Mouse (Mus musculus): ENCODE data around the gene Spns3. TPM values are rescaled to one million over a fixed set of nuclear protein-coding genes. Genes with fewer than 3 reads are reported as not detected.

Spns3 gene
- not detected in 2 replicates for polyA plus RNA-seq (2014; fragmentation: Nextera tagmentation; extraction: Ambion mirVana)

DNA sequence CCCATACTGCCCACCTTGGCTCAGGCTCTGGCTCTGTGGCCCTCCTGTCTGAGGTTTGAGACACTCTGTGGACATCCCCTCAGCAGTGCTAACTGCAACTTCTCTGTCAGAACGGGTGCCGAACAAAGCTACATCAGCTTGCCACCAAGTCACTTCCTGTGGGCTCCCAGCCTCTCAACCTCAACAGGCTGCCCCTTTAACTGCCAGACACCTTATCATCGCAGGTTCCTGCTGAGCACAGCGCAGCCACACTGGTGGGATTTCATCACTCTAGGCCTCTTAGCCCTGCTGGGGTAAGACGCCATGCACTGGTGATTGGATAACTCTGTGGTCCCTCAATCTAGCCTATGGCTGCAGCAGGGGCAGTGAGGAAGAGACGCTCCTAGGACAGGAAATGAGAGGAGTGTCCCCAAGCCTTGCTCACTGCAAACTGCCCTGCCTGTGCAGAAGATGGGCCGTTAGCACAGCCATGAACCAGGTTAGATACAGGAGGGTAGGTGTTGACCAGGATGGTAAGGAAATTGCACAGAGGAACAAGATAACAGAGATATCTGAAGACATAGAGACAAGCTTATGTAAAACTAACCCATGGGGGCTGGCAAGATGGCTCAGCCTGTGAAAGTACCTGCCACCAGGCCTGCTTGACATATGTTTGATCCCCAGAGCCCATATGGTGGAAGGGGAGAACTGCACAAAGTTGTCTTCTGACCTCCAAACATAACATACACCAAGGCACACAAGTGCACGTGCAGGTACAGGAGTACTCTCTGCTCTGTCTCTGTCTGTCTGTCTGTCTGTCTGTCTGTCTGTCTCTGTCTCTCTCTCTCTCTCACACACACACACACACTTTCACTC, at the start of gene Spns3:
Gene Spns3, minus strand, starts transcription at position 373 of the 855 bp plus-strand sequence.
- Histone ChIP-seq H3K4me3 (ENCODE audit: low read depth, low read length) (no peak within 1 kb of the TSS), H3K9me3 (ENCODE audit: control insufficient read depth, low read length) (no peaks in the 10 kb centered on the region), H3K4me2 (no peak within 1 kb of the TSS), H3K9ac (ENCODE audit: low read length) (no peak within 1 kb of the TSS), H3K27me3 (ENCODE audit: control insufficient read depth, insufficient read depth, low read length) (no peaks in the 10 kb centered on the region), H3K36me3 (ENCODE audit: control insufficient read depth, insufficient read depth, low read length) (no peaks in the 10 kb centered on the region), H3K4me1 (ENCODE audit: control insufficient read depth, insufficient read depth, low read length) (no peaks in the 10 kb centered on the region), H3K27ac (ENCODE audit: low read depth, low read length) (no peak within 1 kb of the TSS)
- WGBS, result 76% methylated on average over 8 of the region's 8 CpGs
- ATAC-seq (ENCODE audit: low FRiP score) (no peak), DNase-seq (ENCODE audit: low spot score, missing footprints) (peak; percentile 31)

DNA sequence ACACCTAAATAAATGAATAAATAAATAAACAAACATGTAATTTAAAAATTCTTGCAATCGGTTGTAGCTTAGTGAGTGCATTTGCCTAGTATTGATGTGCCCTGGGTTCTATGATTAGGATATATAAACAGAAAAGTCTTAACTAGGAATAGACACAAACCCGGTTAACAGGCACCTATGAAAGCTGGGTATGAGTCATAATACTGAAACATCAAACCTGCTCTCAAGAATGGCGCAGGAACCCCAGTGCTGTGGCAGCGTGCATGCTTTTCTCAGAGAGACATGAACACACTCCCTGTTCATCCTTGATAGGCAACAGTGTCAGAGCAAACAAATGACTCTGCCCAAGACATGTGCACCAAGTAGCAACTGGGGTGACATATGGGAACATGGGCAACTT, 47.5 kb upstream of the Spns3 start:
- Histone ChIP-seq H3K4me3 (ENCODE audit: low read depth, low read length) (no peak overlapping the region), H3K4me1 (ENCODE audit: control insufficient read depth, insufficient read depth, low read length) (no peaks in the 10 kb centered on the region), H3K36me3 (ENCODE audit: control insufficient read depth, insufficient read depth, low read length) (no peaks in the 10 kb centered on the region), H3K27me3 (ENCODE audit: control insufficient read depth, insufficient read depth, low read length) (no peaks in the 10 kb centered on the region), H3K4me2 (no peak overlapping the region), H3K27ac (ENCODE audit: low read depth, low read length) (no peak overlapping the region), H3K9ac (ENCODE audit: low read length) (no peak overlapping the region), H3K9me3 (ENCODE audit: control insufficient read depth, low read length) (no peaks in the 10 kb centered on the region)
- 89% methylated on average over 4 of the region's 4 CpGs for WGBS
- DNase-seq (ENCODE audit: low spot score, missing footprints) (no peak), ATAC-seq (ENCODE audit: low FRiP score) (no peak)

DNA sequence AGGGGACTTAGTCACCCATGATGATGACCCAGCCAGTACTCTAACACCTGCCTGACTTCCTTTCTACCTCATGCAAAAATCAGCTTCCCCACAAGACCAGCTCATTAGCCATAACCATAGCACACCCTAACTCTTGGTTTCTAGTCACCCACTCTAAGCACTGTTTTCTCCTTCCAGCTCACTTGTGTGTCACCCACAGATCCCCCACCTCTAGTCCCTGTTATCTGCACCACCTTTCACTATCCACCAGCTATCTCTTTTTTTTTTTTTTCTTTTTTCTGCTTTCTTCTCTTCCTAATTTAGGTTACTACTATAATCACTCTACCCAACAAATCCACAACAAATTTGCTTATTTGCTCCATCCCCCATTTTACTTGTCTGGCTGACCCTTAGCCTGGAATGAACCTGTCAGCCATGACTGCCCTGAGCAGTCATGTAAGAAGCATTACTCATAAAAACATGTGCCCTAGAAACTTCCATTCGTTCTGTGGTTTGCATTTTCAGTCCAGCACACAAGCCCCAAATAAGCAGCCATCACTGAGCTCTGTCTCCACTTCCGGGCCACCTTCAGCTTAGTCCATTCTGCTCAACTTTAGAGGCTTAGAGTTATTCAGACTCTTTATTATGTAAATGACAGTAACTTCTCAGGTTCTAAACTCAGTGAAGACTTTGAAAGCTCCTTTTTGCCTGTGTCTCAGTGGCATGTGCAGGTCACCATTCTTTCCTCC, 44.9 kb upstream of the Spns3 start:
- H3K9ac ChIP-seq (ENCODE audit: low read length), result no peak overlapping the region
- no peak overlapping the region for H3K4me3 ChIP-seq (ENCODE audit: low read depth, low read length)
- ATAC-seq (ENCODE audit: low FRiP score) (no peak), DNase-seq (ENCODE audit: low spot score, missing footprints) (no peak)
- no peaks in the 10 kb centered on the region for H3K27me3 ChIP-seq (ENCODE audit: control insufficient read depth, insufficient read depth, low read length)
- H3K36me3 ChIP-seq (ENCODE audit: control insufficient read depth, insufficient read depth, low read length), result no peaks in the 10 kb centered on the region
- no peaks in the 10 kb centered on the region for H3K4me1 ChIP-seq (ENCODE audit: control insufficient read depth, insufficient read depth, low read length)
- WGBS, result 67% methylated on average over 2 of the region's 2 CpGs
- H3K9me3 ChIP-seq (ENCODE audit: control insufficient read depth, low read length), result no peaks in the 10 kb centered on the region
- H3K27ac ChIP-seq (ENCODE audit: low read depth, low read length), result no peak overlapping the region
- no peak overlapping the region for H3K4me2 ChIP-seq

DNA sequence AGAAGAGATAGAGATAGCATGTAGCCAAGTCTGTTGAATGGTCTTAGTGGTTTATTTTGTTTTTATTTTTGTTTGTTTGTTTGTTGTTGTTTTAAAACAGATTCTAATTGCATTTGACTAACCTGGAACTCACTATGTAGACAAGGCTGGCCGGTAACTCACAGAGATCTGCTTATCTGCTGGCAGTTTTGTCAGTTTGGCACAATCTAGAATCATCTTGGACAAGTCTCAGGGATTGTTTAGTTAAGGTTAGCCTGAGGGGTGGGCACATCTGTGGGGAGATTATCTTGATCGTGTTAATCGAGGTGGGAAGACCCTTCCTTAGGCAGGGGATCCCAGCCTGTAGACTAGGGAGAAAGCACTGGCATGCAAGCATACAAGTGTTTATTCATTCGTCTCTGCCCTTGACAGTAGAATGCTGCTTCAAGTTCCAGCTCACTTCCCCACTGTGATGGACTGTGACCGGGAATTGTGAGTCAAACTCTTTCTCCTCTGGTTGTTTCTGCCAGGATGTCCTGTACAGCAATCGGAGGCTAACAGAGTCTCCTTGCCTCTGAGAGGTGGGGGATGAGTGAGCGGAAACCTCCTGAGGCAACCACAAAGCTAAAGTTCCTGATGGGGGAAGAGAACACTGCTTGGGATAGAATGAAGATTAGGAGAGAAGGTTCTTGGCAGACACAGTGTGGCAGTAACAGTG, 37.4 kb upstream of the Spns3 start:
- 73% methylated on average over 7 of the region's 7 CpGs for WGBS
- H3K27me3 ChIP-seq (ENCODE audit: control insufficient read depth, insufficient read depth, low read length), result no peaks in the 10 kb centered on the region
- no peak overlapping the region for H3K27ac ChIP-seq (ENCODE audit: low read depth, low read length)
- no peak for ATAC-seq (ENCODE audit: low FRiP score)
- H3K4me1 ChIP-seq (ENCODE audit: control insufficient read depth, insufficient read depth, low read length), result no peaks in the 10 kb centered on the region
- no peak overlapping the region for H3K4me3 ChIP-seq (ENCODE audit: low read depth, low read length)
- H3K4me2 ChIP-seq, result no peak overlapping the region
- no peaks in the 10 kb centered on the region for H3K9me3 ChIP-seq (ENCODE audit: control insufficient read depth, low read length)
- DNase-seq (ENCODE audit: low spot score, missing footprints), result no peak
- H3K9ac ChIP-seq (ENCODE audit: low read length), result no peak overlapping the region
- no peaks in the 10 kb centered on the region for H3K36me3 ChIP-seq (ENCODE audit: control insufficient read depth, insufficient read depth, low read length)

DNA sequence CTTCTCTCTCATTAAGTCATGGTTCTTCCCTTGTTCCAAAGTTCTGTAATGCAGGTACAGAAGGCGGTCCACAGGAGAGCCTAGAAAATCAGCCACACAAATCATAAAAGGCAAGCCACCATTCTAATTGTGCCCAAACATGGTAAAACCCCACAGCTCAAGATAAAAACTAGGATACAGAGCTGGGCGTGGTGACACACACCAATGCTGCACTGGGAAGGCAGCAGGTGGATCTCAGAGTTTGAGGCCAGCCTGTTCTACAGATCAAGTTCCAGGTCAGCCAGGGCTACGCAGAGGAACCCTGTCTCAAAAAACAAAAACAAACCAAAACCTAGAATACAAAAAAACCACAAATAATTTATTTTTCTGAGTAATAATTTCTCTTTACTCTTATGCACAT, 36.3 kb upstream of the Spns3 start:
- no peak overlapping the region for H3K4me2 ChIP-seq
- H3K4me1 ChIP-seq (ENCODE audit: control insufficient read depth, insufficient read depth, low read length), result no peaks in the 10 kb centered on the region
- H3K4me3 ChIP-seq (ENCODE audit: low read depth, low read length), result no peak overlapping the region
- H3K36me3 ChIP-seq (ENCODE audit: control insufficient read depth, insufficient read depth, low read length), result no peaks in the 10 kb centered on the region
- no peak for DNase-seq (ENCODE audit: low spot score, missing footprints)
- 91% methylated on average over 3 of the region's 3 CpGs for WGBS
- no peaks in the 10 kb centered on the region for H3K9me3 ChIP-seq (ENCODE audit: control insufficient read depth, low read length)
- H3K27ac ChIP-seq (ENCODE audit: low read depth, low read length), result no peak overlapping the region
- no peaks in the 10 kb centered on the region for H3K27me3 ChIP-seq (ENCODE audit: control insufficient read depth, insufficient read depth, low read length)
- no peak overlapping the region for H3K9ac ChIP-seq (ENCODE audit: low read length)
- ATAC-seq (ENCODE audit: low FRiP score), result no peak

DNA sequence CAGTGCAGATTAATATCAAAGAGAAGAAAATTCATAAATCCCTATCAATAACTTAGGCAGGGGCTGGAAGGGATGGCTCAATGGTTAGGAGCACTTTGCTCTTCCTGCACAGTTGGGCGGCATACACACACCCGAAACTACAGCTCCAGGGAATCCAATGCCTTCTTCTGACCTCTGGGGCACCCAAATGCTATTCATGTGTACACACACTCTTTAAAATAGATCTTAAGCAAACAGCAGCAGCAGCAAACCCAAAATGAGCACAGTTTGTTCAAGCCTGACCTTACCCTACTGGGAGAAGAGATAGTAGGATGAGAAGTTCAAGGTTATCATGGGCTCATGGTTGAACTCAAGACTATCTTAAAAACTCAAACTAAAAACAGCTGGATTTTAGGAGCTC, 32.8 kb upstream of the Spns3 start:
- WGBS, result 92% methylated on average over 2 of the region's 2 CpGs
- DNase-seq (ENCODE audit: low spot score, missing footprints) (no peak), ATAC-seq (ENCODE audit: low FRiP score) (no peak)
- no peaks in the 10 kb centered on the region for H3K4me1 ChIP-seq (ENCODE audit: control insufficient read depth, insufficient read depth, low read length)
- H3K4me3 ChIP-seq (ENCODE audit: low read depth, low read length), result no peak overlapping the region
- H3K27ac ChIP-seq (ENCODE audit: low read depth, low read length), result no peak overlapping the region
- H3K4me2 ChIP-seq, result no peak overlapping the region
- no peak overlapping the region for H3K9ac ChIP-seq (ENCODE audit: low read length)
- H3K27me3 ChIP-seq (ENCODE audit: control insufficient read depth, insufficient read depth, low read length), result no peaks in the 10 kb centered on the region
- H3K9me3 ChIP-seq (ENCODE audit: control insufficient read depth, low read length), result no peaks in the 10 kb centered on the region
- H3K36me3 ChIP-seq (ENCODE audit: control insufficient read depth, insufficient read depth, low read length), result no peaks in the 10 kb centered on the region

DNA sequence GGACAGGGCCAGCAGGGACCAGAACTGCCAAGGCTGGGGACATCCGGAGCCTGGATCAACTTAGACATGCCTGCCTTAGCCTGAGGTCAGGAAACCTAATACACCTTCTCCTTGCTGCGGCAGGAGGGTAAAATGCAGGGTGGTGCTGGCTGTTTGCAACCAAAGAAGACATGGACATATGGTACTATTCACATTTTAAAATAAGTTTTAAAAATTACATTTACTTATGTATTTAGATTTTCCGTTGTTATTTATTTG, 32.1 kb upstream of the Spns3 start:
- ATAC-seq (ENCODE audit: low FRiP score) (no peak), DNase-seq (ENCODE audit: low spot score, missing footprints) (no peak)
- Histone ChIP-seq H3K36me3 (ENCODE audit: control insufficient read depth, insufficient read depth, low read length) (no peaks in the 10 kb centered on the region), H3K27ac (ENCODE audit: low read depth, low read length) (no peak overlapping the region), H3K9me3 (ENCODE audit: control insufficient read depth, low read length) (no peaks in the 10 kb centered on the region), H3K9ac (ENCODE audit: low read length) (no peak overlapping the region), H3K4me3 (ENCODE audit: low read depth, low read length) (no peak overlapping the region), H3K27me3 (ENCODE audit: control insufficient read depth, insufficient read depth, low read length) (no peaks in the 10 kb centered on the region), H3K4me1 (ENCODE audit: control insufficient read depth, insufficient read depth, low read length) (no peaks in the 10 kb centered on the region), H3K4me2 (no peak overlapping the region)
- WGBS, result 73% methylated on average over 3 of the region's 3 CpGs

DNA sequence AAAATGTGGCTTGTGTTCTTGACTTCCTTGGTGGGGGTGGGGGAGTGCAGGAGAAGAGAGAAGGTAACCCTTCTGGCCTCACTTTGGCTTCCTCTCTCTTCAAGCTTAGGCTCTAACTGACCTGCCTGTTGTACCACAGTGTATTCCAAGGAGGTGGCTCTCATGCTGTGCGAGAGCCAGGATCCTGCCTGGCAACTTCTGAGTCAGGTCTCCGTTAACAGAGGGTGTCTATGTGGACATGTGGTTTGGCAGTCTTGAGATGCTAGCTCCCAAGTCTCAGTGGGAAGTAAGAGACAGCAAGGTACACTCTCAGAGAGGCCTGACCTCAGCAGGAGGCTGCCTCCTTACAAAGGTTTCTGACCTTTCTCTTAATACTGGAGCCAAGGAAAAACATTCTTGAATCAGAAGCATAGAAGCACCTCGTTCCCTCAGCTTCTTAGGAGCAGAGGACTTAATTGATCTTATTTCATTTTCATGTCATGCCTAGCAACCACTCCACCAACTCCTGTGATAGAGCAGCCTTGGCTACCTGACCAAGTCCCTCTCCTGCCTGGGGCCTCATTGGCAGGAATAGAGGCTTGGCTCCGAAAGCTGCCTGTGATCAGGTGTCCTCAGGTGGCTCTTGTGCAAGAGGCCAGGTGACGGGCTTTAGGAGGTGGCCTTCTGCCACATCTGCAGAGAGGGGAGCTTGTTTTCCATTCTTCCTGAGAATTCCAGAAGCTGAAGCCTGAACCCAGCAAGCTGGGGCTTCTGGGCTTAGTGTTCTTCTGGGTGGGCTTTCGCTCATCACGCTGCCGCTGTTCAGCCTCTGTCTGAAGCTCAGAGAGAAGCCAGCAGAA, 31.5 kb upstream of the Spns3 start:
- 71% methylated on average over 8 of the region's 8 CpGs for WGBS
- H3K36me3 ChIP-seq (ENCODE audit: control insufficient read depth, insufficient read depth, low read length), result no peaks in the 10 kb centered on the region
- DNase-seq (ENCODE audit: low spot score, missing footprints), result no peak
- no peak overlapping the region for H3K4me3 ChIP-seq (ENCODE audit: low read depth, low read length)
- no peaks in the 10 kb centered on the region for H3K4me1 ChIP-seq (ENCODE audit: control insufficient read depth, insufficient read depth, low read length)
- no peak overlapping the region for H3K4me2 ChIP-seq
- H3K27ac ChIP-seq (ENCODE audit: low read depth, low read length), result no peak overlapping the region
- no peaks in the 10 kb centered on the region for H3K27me3 ChIP-seq (ENCODE audit: control insufficient read depth, insufficient read depth, low read length)
- ATAC-seq (ENCODE audit: low FRiP score), result no peak
- no peaks in the 10 kb centered on the region for H3K9me3 ChIP-seq (ENCODE audit: control insufficient read depth, low read length)
- no peak overlapping the region for H3K9ac ChIP-seq (ENCODE audit: low read length)

Data from midbrain, embryonic 11.5 days (tissue).